Mouse (Mus musculus): ENCODE results near the gene Spo11. TPM values are rescaled to one million over a fixed set of nuclear protein-coding genes. Genes with fewer than 3 reads are reported as not detected.

Gene Spo11
- total and polyA plus RNA-seq, 2 experiments: under 0.01 TPM; not detected in 1

GRCm38 (mm10) chr2:172975159-172975558, 2.3 kb upstream of the Spo11 start:
- no peak overlapping the region for H3K4me3 ChIP-seq (ENCODE audit: insufficient read depth, low read depth, low read length)
- no peaks in the 10 kb centered on the region for H3K79me2 ChIP-seq (ENCODE audit: control insufficient read depth, insufficient read depth, low read length)
- H3K9ac ChIP-seq (ENCODE audit: low read depth, low read length): no peak overlapping the region
- H3K27ac ChIP-seq (replicated peaks; ENCODE audit: insufficient read depth, low read depth, low read length): no peak overlapping the region
- WGBS: 58% methylated on average over 6 of the region's 6 CpGs
- peaks cover 9% of the 10 kb centered on the region; the same call in 1 of the 2 replicates for H3K4me1 ChIP-seq (ENCODE audit: control insufficient read depth, insufficient read depth, low read length)
- TF ChIP-seq POLR2A (IDR thresholded peaks at IDR 0.05; ENCODE audit: extremely low read depth, insufficient read depth, low read length) (no peak), CTCF (IDR thresholded peaks at IDR 0.05; ENCODE audit: low read depth, low read length) (no peak)
- DNase-seq (ENCODE audit: extremely low read depth, low read depth, low spot score): peak; percentile 42
- H3K27me3 ChIP-seq (ENCODE audit: control insufficient read depth, insufficient read depth, low read length): no peaks in the 10 kb centered on the region
- H3K36me3 ChIP-seq (ENCODE audit: control insufficient read depth, insufficient read depth, low read length): no peaks in the 10 kb centered on the region

GRCm38 (mm10) chr2:172976661-172977238, 750 bp upstream of the Spo11 start:
- H3K4me3 ChIP-seq (ENCODE audit: insufficient read depth, low read depth, low read length): no peak overlapping the region
- H3K36me3 ChIP-seq (ENCODE audit: control insufficient read depth, insufficient read depth, low read length): no peaks in the 10 kb centered on the region
- WGBS: 55% methylated on average over 7 of the region's 7 CpGs
- no peak overlapping the region for H3K27ac ChIP-seq (replicated peaks; ENCODE audit: insufficient read depth, low read depth, low read length)
- DNase-seq (ENCODE audit: extremely low read depth, low read depth, low spot score): no peak
- peaks cover 9% of the 10 kb centered on the region; the same call in 1 of the 2 replicates for H3K4me1 ChIP-seq (ENCODE audit: control insufficient read depth, insufficient read depth, low read length)
- H3K79me2 ChIP-seq (ENCODE audit: control insufficient read depth, insufficient read depth, low read length): no peaks in the 10 kb centered on the region
- TF ChIP-seq CTCF (IDR thresholded peaks at IDR 0.05; ENCODE audit: low read depth, low read length) (no peak), POLR2A (IDR thresholded peaks at IDR 0.05; ENCODE audit: extremely low read depth, insufficient read depth, low read length) (no peak)
- H3K27me3 ChIP-seq (ENCODE audit: control insufficient read depth, insufficient read depth, low read length): no peaks in the 10 kb centered on the region
- H3K9ac ChIP-seq (ENCODE audit: low read depth, low read length): no peak overlapping the region

GRCm38 (mm10) chr2:172978131-172978633, 682 bp downstream of the Spo11 start:
- H3K36me3 ChIP-seq (ENCODE audit: control insufficient read depth, insufficient read depth, low read length): no peaks in the 10 kb centered on the region
- no peaks in the 10 kb centered on the region for H3K79me2 ChIP-seq (ENCODE audit: control insufficient read depth, insufficient read depth, low read length)
- WGBS: 63% methylated on average over 4 of the region's 4 CpGs
- no peak overlapping the region for H3K27ac ChIP-seq (replicated peaks; ENCODE audit: insufficient read depth, low read depth, low read length)
- no peak overlapping the region; the same call in 1 of the 2 replicates for H3K4me3 ChIP-seq (ENCODE audit: insufficient read depth, low read depth, low read length)
- no peak for DNase-seq (ENCODE audit: extremely low read depth, low read depth, low spot score)
- no peak overlapping the region for H3K9ac ChIP-seq (ENCODE audit: low read depth, low read length)
- TF ChIP-seq CTCF (IDR thresholded peaks at IDR 0.05; ENCODE audit: low read depth, low read length) (no peak), POLR2A (IDR thresholded peaks at IDR 0.05; ENCODE audit: extremely low read depth, insufficient read depth, low read length) (no peak)
- peaks cover 9% of the 10 kb centered on the region; the same call in 1 of the 2 replicates for H3K4me1 ChIP-seq (ENCODE audit: control insufficient read depth, insufficient read depth, low read length)
- H3K27me3 ChIP-seq (ENCODE audit: control insufficient read depth, insufficient read depth, low read length): no peaks in the 10 kb centered on the region

GRCm38 (mm10) chr2:172979666-172980345, 2.3 kb downstream of the Spo11 start:
- Histone ChIP-seq H3K4me3 (ENCODE audit: insufficient read depth, low read depth, low read length) (no peak overlapping the region), H3K36me3 (ENCODE audit: control insufficient read depth, insufficient read depth, low read length) (no peaks in the 10 kb centered on the region), H3K79me2 (ENCODE audit: control insufficient read depth, insufficient read depth, low read length) (no peaks in the 10 kb centered on the region), H3K4me1 (ENCODE audit: control insufficient read depth, insufficient read depth, low read length) (no peaks in the 10 kb centered on the region), H3K27ac (replicated peaks; ENCODE audit: insufficient read depth, low read depth, low read length) (no peak overlapping the region), H3K27me3 (ENCODE audit: control insufficient read depth, insufficient read depth, low read length) (no peaks in the 10 kb centered on the region), H3K9ac (ENCODE audit: low read depth, low read length) (no peak overlapping the region)
- TF ChIP-seq CTCF (IDR thresholded peaks at IDR 0.05; ENCODE audit: low read depth, low read length): no peak
- no peak for TF ChIP-seq POLR2A (IDR thresholded peaks at IDR 0.05; ENCODE audit: extremely low read depth, insufficient read depth, low read length)
- 93% methylated on average over 43 of the region's 43 CpGs for WGBS
- no peak for DNase-seq (ENCODE audit: extremely low read depth, low read depth, low spot score)

- H3K4me3 ChIP-seq (ENCODE audit: insufficient read depth, low read depth, low read length): no peak overlapping the region
- no peaks in the 10 kb centered on the region for H3K36me3 ChIP-seq (ENCODE audit: control insufficient read depth, insufficient read depth, low read length)
- H3K9ac ChIP-seq (ENCODE audit: low read depth, low read length): no peak overlapping the region
- DNase-seq (ENCODE audit: extremely low read depth, low read depth, low spot score): peak; percentile 93
- no peak for TF ChIP-seq CTCF (IDR thresholded peaks at IDR 0.05; ENCODE audit: low read depth, low read length)
- no peak for TF ChIP-seq POLR2A (IDR thresholded peaks at IDR 0.05; ENCODE audit: extremely low read depth, insufficient read depth, low read length)
- H3K27ac ChIP-seq (replicated peaks; ENCODE audit: insufficient read depth, low read depth, low read length): no peak overlapping the region
- no peaks in the 10 kb centered on the region for H3K27me3 ChIP-seq (ENCODE audit: control insufficient read depth, insufficient read depth, low read length)
- WGBS: 26% methylated on average over 9 of the region's 9 CpGs
- no peaks in the 10 kb centered on the region for H3K4me1 ChIP-seq (ENCODE audit: control insufficient read depth, insufficient read depth, low read length)
- H3K79me2 ChIP-seq (ENCODE audit: control insufficient read depth, insufficient read depth, low read length): no peaks in the 10 kb centered on the region
These were observed 5.5 kb downstream of the Spo11 start for GRCm38 (mm10) chr2:172982776-172983561.
